Mouse (Mus musculus): ENCODE measurements around the gene Dgkb. TPM values are rescaled to one million over a fixed set of nuclear protein-coding genes. Genes with fewer than 3 reads are reported as not detected.

Gene Dgkb
- polyA plus RNA-seq, 1 experiment from 2014 or later = 0.64 TPM

DNA sequence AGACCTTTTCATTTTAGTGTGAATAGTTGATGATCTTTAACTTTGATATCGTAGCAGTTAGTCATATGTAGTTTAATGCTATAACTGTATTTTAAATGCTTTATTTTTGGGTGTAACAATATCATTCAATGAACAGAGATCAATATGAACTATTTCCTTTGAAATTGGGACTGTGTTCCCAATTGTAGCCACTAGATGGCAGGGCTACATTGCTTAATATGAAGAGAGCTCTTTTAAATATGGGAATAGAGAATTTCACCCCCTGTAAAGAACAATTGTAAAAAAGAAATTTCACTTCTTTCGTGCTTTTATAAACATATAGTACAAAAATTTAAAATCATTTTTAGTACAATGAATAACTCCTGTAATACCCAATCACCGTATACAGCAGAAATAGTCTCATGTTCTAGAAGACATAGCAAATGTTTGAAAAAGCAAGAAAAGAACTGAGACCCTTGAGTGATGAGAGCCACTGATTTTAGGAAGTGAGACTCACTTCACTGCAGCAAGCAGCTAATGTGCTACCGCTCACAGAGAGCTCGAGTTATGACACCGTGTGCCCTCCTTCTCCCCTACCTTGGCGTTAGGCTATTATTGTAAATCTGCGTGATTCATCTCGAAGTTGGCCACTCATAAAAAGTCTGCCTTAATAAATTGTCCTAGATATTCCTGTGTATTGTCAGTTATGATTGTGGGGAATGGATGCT lies 312.8 kb downstream of the Dgkb start:
- no peak overlapping the region for H3K4me3 ChIP-seq (ENCODE audit: low read depth, low read length)
- DNase-seq (ENCODE audit: low spot score) = no peak
- no peak for ATAC-seq (ENCODE audit: low FRiP score, low TSS enrichment)

DNA sequence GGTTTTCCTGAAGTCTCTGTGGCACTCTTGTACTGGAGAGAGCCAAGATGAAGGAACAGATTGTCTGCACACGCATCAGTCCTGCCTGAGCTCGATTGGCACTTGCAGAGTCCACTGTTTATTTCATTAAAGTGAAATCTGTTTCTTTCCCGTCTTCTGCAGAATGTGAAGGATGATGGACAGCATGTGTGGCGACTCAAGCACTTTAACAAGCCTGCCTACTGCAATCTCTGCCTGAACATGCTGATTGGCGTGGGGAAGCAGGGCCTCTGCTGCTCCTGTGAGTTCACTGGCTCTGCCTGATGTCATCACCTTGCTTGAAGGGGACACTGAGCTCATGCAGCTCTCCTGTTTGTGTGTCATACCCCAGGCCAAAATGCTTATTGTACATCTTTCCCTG lies 318.9 kb downstream of the Dgkb start:
- no peak for ATAC-seq (ENCODE audit: low FRiP score, low TSS enrichment)
- Histone ChIP-seq H3K9ac (ENCODE audit: low read length) (no peak overlapping the region), H3K4me2 (replicated peaks; ENCODE audit: low read depth) (no peak overlapping the region), H3K4me1 (replicated peaks; ENCODE audit: control insufficient read depth, insufficient read depth) (no peaks in the 10 kb centered on the region), H3K27me3 (ENCODE audit: control insufficient read depth, insufficient read depth, low read length) (no peaks in the 10 kb centered on the region), H3K36me3 (ENCODE audit: control insufficient read depth, insufficient read depth, low read length) (no peaks in the 10 kb centered on the region), H3K4me3 (ENCODE audit: low read depth, low read length) (no peak overlapping the region), H3K9me3 (ENCODE audit: control insufficient read depth, low read length) (no peaks in the 10 kb centered on the region), H3K27ac (replicated peaks) (no peak overlapping the region)
- TF ChIP-seq CTCF (IDR thresholded peaks at IDR 0.05; ENCODE audit: low read depth) (no peak), EP300 (optimal IDR thresholded peaks at IDR 0.05) (no peak)
- DNase-seq (ENCODE audit: low spot score) = no peak
- WGBS = 54% methylated on average over 5 of the region's 5 CpGs

More for the DNA sequence above, 312.8 kb downstream of the Dgkb start:
- Histone ChIP-seq H3K4me1 (replicated peaks; ENCODE audit: control insufficient read depth, insufficient read depth) (no peaks in the 10 kb centered on the region), H3K4me2 (replicated peaks; ENCODE audit: low read depth) (no peak overlapping the region), H3K27ac (replicated peaks) (no peak overlapping the region), H3K9ac (ENCODE audit: low read length) (no peak overlapping the region), H3K27me3 (ENCODE audit: control insufficient read depth, insufficient read depth, low read length) (no peaks in the 10 kb centered on the region), H3K9me3 (ENCODE audit: control insufficient read depth, low read length) (no peaks in the 10 kb centered on the region), H3K36me3 (ENCODE audit: control insufficient read depth, insufficient read depth, low read length) (no peaks in the 10 kb centered on the region)
- WGBS = 54% methylated on average over 9 of the region's 9 CpGs
- no peak for TF ChIP-seq EP300 (optimal IDR thresholded peaks at IDR 0.05)
- peak; percentile 84 for TF ChIP-seq CTCF (IDR thresholded peaks at IDR 0.05; ENCODE audit: low read depth)

DNA sequence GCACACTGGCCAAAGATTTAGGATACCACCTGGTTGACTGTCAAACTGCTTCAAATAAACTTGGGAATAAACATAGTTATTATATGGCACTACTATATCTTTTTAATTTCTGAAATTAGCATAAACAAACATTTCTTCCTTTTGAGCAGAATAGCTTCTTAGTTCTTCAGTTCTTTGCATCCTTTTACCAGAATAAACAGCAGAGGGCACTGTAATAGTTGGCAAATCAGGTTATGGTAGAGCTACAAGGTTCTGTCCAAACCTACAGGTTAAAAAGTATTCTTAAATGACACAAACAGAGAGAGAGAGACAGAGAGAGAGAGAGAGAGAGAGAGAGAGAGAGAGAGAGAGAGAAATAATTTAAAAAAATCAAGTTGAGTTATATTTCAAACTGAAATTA lies 322.5 kb downstream of the Dgkb start:
- no peak overlapping the region for H3K4me2 ChIP-seq (replicated peaks; ENCODE audit: low read depth)
- H3K27ac ChIP-seq (replicated peaks) = no peak overlapping the region
- DNase-seq (ENCODE audit: low spot score) (no peak), ATAC-seq (ENCODE audit: low FRiP score, low TSS enrichment) (no peak)
- no peaks in the 10 kb centered on the region for H3K4me1 ChIP-seq (replicated peaks; ENCODE audit: control insufficient read depth, insufficient read depth)
- no peak overlapping the region for H3K9ac ChIP-seq (ENCODE audit: low read length)
- no peaks in the 10 kb centered on the region for H3K27me3 ChIP-seq (ENCODE audit: control insufficient read depth, insufficient read depth, low read length)
- peak; percentile 66 for TF ChIP-seq CTCF (IDR thresholded peaks at IDR 0.05; ENCODE audit: low read depth)
- no peak for TF ChIP-seq EP300 (optimal IDR thresholded peaks at IDR 0.05)
- no peaks in the 10 kb centered on the region for H3K9me3 ChIP-seq (ENCODE audit: control insufficient read depth, low read length)
- no peaks in the 10 kb centered on the region for H3K36me3 ChIP-seq (ENCODE audit: control insufficient read depth, insufficient read depth, low read length)
- H3K4me3 ChIP-seq (ENCODE audit: low read depth, low read length) = no peak overlapping the region

DNA sequence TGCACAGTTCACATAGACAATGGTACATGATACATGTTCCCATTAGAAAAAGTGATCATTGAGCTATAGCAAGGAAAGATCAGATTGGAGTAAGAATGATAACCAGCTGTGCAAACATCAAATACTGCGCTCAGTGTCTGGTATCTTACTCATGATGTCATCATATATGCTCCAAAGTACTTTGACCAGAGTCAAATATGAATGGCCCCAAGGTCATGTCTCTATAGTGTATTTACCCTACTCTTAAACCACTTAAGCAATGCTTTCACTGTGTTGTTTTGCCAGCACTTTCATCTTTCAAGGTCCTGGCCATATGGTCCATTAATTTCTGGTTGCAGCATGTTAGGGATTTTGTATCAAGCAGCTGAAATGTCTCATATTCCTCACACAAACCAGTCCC lies 415.1 kb downstream of the Dgkb start:
- no peak overlapping the region for H3K27ac ChIP-seq (replicated peaks)
- H3K4me3 ChIP-seq (ENCODE audit: low read depth, low read length) = no peak overlapping the region
- DNase-seq (ENCODE audit: low spot score) = no peak
- no peak for ATAC-seq (ENCODE audit: low FRiP score, low TSS enrichment)
- H3K9ac ChIP-seq (ENCODE audit: low read length) = no peak overlapping the region
- H3K9me3 ChIP-seq (ENCODE audit: control insufficient read depth, low read length) = no peaks in the 10 kb centered on the region
- TF ChIP-seq CTCF (IDR thresholded peaks at IDR 0.05; ENCODE audit: low read depth) (no peak), EP300 (optimal IDR thresholded peaks at IDR 0.05) (no peak)
- no peaks in the 10 kb centered on the region for H3K4me1 ChIP-seq (replicated peaks; ENCODE audit: control insufficient read depth, insufficient read depth)
- no peaks in the 10 kb centered on the region for H3K36me3 ChIP-seq (ENCODE audit: control insufficient read depth, insufficient read depth, low read length)
- no peaks in the 10 kb centered on the region for H3K27me3 ChIP-seq (ENCODE audit: control insufficient read depth, insufficient read depth, low read length)
- 53% methylated on average over 1 of the region's 1 CpGs for WGBS
- H3K4me2 ChIP-seq (replicated peaks; ENCODE audit: low read depth) = no peak overlapping the region

DNA sequence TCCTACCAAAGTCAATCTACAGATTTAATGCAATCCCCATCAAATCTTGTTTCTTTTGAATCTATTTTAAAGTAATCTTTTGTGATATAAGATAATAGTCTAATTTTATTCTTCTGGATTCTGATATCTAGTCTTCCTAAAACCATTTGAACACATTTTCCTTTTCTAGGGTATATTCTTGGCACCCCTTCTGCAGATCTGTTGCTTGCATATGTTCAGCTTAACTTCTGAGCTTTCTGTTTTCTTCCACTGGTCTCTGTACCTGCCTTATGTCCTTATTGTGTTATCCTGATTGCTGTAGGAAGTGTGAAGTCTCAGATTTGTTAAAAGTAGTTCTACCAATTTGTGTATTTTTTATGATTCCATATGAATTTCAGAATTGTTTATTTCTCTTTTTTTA lies 451.3 kb downstream of the Dgkb start:
- H3K36me3 ChIP-seq (ENCODE audit: control insufficient read depth, insufficient read depth, low read length) = no peaks in the 10 kb centered on the region
- TF ChIP-seq EP300 (optimal IDR thresholded peaks at IDR 0.05) (no peak), CTCF (IDR thresholded peaks at IDR 0.05; ENCODE audit: low read depth) (no peak)
- no peak for DNase-seq (ENCODE audit: low spot score)

DNA sequence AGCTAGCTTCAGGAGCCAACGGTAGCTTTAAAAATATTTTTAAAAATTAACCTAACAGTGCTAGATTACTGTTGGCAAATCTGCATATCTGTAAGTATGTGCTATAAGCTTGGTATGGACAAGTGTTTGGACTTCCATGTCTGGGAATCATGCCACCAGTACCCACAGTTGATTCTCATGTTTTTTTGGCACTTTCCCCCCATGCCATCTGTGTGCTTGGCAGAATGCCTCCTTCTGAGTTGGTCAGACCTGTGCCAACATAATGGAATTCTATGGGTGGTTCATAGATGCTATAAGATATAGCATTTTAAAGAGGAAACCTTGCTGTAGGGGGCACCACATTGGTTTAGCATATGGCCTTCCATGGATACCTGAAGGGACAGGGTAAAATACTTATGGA lies 484.0 kb downstream of the Dgkb start:
- Histone ChIP-seq H3K27me3 (ENCODE audit: control insufficient read depth, insufficient read depth, low read length) (no peaks in the 10 kb centered on the region), H3K4me2 (replicated peaks; ENCODE audit: low read depth) (no peak overlapping the region), H3K4me1 (replicated peaks; ENCODE audit: control insufficient read depth, insufficient read depth) (no peaks in the 10 kb centered on the region), H3K4me3 (ENCODE audit: low read depth, low read length) (no peak overlapping the region), H3K9ac (ENCODE audit: low read length) (no peak overlapping the region), H3K27ac (replicated peaks) (no peak overlapping the region), H3K9me3 (ENCODE audit: control insufficient read depth, low read length) (no peaks in the 10 kb centered on the region), H3K36me3 (ENCODE audit: control insufficient read depth, insufficient read depth, low read length) (no peaks in the 10 kb centered on the region)
- WGBS = 61% methylated on average over 1 of the region's 1 CpGs
- ATAC-seq (ENCODE audit: low FRiP score, low TSS enrichment) = no peak
- no peak for TF ChIP-seq EP300 (optimal IDR thresholded peaks at IDR 0.05)
- no peak for TF ChIP-seq CTCF (IDR thresholded peaks at IDR 0.05; ENCODE audit: low read depth)
- DNase-seq (ENCODE audit: low spot score) = no peak

More for the DNA sequence above, 451.3 kb downstream of the Dgkb start:
- Histone ChIP-seq H3K9ac (ENCODE audit: low read length) (no peak overlapping the region), H3K4me1 (replicated peaks; ENCODE audit: control insufficient read depth, insufficient read depth) (no peaks in the 10 kb centered on the region), H3K4me3 (ENCODE audit: low read depth, low read length) (no peak overlapping the region), H3K4me2 (replicated peaks; ENCODE audit: low read depth) (no peak overlapping the region), H3K27me3 (ENCODE audit: control insufficient read depth, insufficient read depth, low read length) (no peaks in the 10 kb centered on the region), H3K27ac (replicated peaks) (no peak overlapping the region), H3K9me3 (ENCODE audit: control insufficient read depth, low read length) (no peaks in the 10 kb centered on the region)
- ATAC-seq (ENCODE audit: low FRiP score, low TSS enrichment) = no peak

Data from stomach, postnatal 0 days (tissue).